Mouse (Mus musculus) left cerebral cortex, postnatal 10 days (tissue): ENCODE results near the gene Cdk7. TPM values are rescaled to one million over a fixed set of nuclear protein-coding genes. Genes with fewer than 3 reads are reported as not detected.
"Not testable (repeated sequence)": the region's sequence is repeated elsewhere in the genome, so short reads cannot be mapped to it uniquely, and the experiment has no call there.

Experiments used
- DNase-seq, 2 experiments: peaks; one replicate each; pipeline ENCODE4 v3.0.0; 2021 to 2022; ENCODE audit warnings: low spot score in 2 of 2, mixed read lengths in 1 of 2; ENCODE audit errors: extremely low spot score in 1 of 2
- intact Hi-C: fragments of 180-260 bp; cut with DNase I; formaldehyde crosslinking; loops from one replicate; pipeline ENCODE4 v1.15.1; 2025
- total RNA-seq, 2 experiments: library from RNA; stranded (reverse); gene quantifications; 2 replicates each; pipeline ENCODE4 v1.2.3; 2021

The Cdk7 gene
- 10 to 100 TPM; 33.6 to 37.3 TPM for total RNA-seq

GRCm38 (mm10) chr13:100730861-100731176, at the start of gene Cdk7:
Gene Cdk7, minus strand, starts transcription at chr13:100730939.
- DNase-seq = peak; percentile 91 to 96
- intact Hi-C loops = no loop called here

GRCm38 (mm10) chr13:100777491-100777890, 46.8 kb upstream of the Cdk7 start:
- intact Hi-C loops = no loop called here

GRCm38 (mm10) chr13:100776710-100777109, 46.0 kb upstream of the Cdk7 start:
- DNase-seq = no peak
- intact Hi-C loops = no loop called here

More at GRCm38 (mm10) chr13:100777491-100777890, 46.8 kb upstream of the Cdk7 start:
- no peak for DNase-seq

- intact Hi-C loops = no loop called here
- no peak for DNase-seq
Measured at GRCm38 (mm10) chr13:100776056-100776419, 45.3 kb upstream of the Cdk7 start.

GRCm38 (mm10) chr13:100775252-100776055, 44.7 kb upstream of the Cdk7 start, which contains the start of gene Cenph:
Gene Cenph, minus strand, starts transcription at chr13:100775899.
- DNase-seq = peak; percentile 80 to 91
- intact Hi-C loops = no loop called here

- intact Hi-C loops = no loop called here
- DNase-seq = no peak
Measured at GRCm38 (mm10) chr13:100774704-100775103, 44.0 kb upstream of the Cdk7 start.

- intact Hi-C loops = no loop called here
- DNase-seq = no peak
Measured at GRCm38 (mm10) chr13:100755329-100755728, 24.6 kb upstream of the Cdk7 start.

GRCm38 (mm10) chr13:100754186-100754585, 23.4 kb upstream of the Cdk7 start:
- DNase-seq = no peak
- intact Hi-C loops = no loop called here

GRCm38 (mm10) chr13:100753011-100753410, 22.3 kb upstream of the Cdk7 start:
- intact Hi-C loops = no loop called here

GRCm38 (mm10) chr13:100752529-100752928, 21.8 kb upstream of the Cdk7 start:
- intact Hi-C loops = no loop called here
- no peak for DNase-seq

More at GRCm38 (mm10) chr13:100753011-100753410, 22.3 kb upstream of the Cdk7 start:
- no peak for DNase-seq

GRCm38 (mm10) chr13:100751402-100751801, 20.7 kb upstream of the Cdk7 start:
- no peak for DNase-seq
- intact Hi-C loops = no loop called here

GRCm38 (mm10) chr13:100750799-100751198, 20.1 kb upstream of the Cdk7 start:
- no peak for DNase-seq
- intact Hi-C loops = no loop called here

GRCm38 (mm10) chr13:100748638-100749037, 17.9 kb upstream of the Cdk7 start:
- no peak for DNase-seq
- intact Hi-C loops = no loop called here

GRCm38 (mm10) chr13:100746090-100746489, 15.4 kb upstream of the Cdk7 start:
- peak in 1 of 2 experiments; percentile 42 for DNase-seq
- intact Hi-C loops = no loop called here

- peak; percentile 87 to 94 for DNase-seq
- intact Hi-C loops = no loop called here
Measured at GRCm38 (mm10) chr13:100744036-100744744, 13.5 kb upstream of the Cdk7 start, which contains the start of gene Mrps36. Gene Mrps36, minus strand, starts transcription at chr13:100744659.

- no peak for DNase-seq
- intact Hi-C loops = no loop called here
Measured at GRCm38 (mm10) chr13:100743346-100744035, 12.8 kb upstream of the Cdk7 start.

- DNase-seq = no peak
- intact Hi-C loops = no loop called here
Measured at GRCm38 (mm10) chr13:100742831-100743230, 12.1 kb upstream of the Cdk7 start.

GRCm38 (mm10) chr13:100732756-100733155, 2.0 kb upstream of the Cdk7 start:
- intact Hi-C loops = no loop called here
- DNase-seq = no peak

- intact Hi-C loops, DNase-seq: not testable (repeated sequence)
Measured at GRCm38 (mm10) chr13:100731462-100732046, 815 bp upstream of the Cdk7 start.
